Mouse (Mus musculus): ENCODE results near the gene Mafk.

Mafk gene

GRCm38 (mm10) chr5:139818801-139819200, 27.5 kb downstream of the Mafk start:
- DNase-seq (ENCODE audit: low read depth): peak; percentile 56

GRCm38 (mm10) chr5:139819538-139820181, 28.3 kb downstream of the Mafk start, which contains the start of gene Tmem184a:
TSS of gene Tmem184a (minus strand) at chr5:139819917.
- no peak for DNase-seq (ENCODE audit: low read depth)

GRCm38 (mm10) chr5:139821466-139822459, 30.4 kb downstream of the Mafk start:
- DNase-seq (ENCODE audit: low read depth): no peak

GRCm38 (mm10) chr5:139824531-139824930, 33.2 kb downstream of the Mafk start:
- DNase-seq (ENCODE audit: low read depth): no peak

- no peak for DNase-seq (ENCODE audit: low read depth)
Measured at GRCm38 (mm10) chr5:139825947-139826346, 34.6 kb downstream of the Mafk start.

GRCm38 (mm10) chr5:139826357-139827055, 35.2 kb downstream of the Mafk start, which contains the start of the genes Gm26938 and Psmg3:
TSS of gene Gm26938 (minus strand) at chr5:139826407.
TSS of gene Psmg3 (minus strand) at chr5:139826885.
- peak; percentile 91 for DNase-seq (ENCODE audit: low read depth)

- DNase-seq (ENCODE audit: low read depth): peak; percentile 63
Measured at GRCm38 (mm10) chr5:139827593-139827992, 36.3 kb downstream of the Mafk start.

GRCm38 (mm10) chr5:139829384-139829783, 38.1 kb downstream of the Mafk start:
- no peak for DNase-seq (ENCODE audit: low read depth)

- peak; percentile 61 for DNase-seq (ENCODE audit: low read depth)
Measured at GRCm38 (mm10) chr5:139830734-139831133, 39.4 kb downstream of the Mafk start.

GRCm38 (mm10) chr5:139832125-139832524, 40.8 kb downstream of the Mafk start:
- no peak for DNase-seq (ENCODE audit: low read depth)

- DNase-seq (ENCODE audit: low read depth): no peak
Measured at GRCm38 (mm10) chr5:139835706-139836105, 44.4 kb downstream of the Mafk start.

- DNase-seq (ENCODE audit: low read depth): peak; percentile 82
Measured at GRCm38 (mm10) chr5:139838476-139838892, 47.2 kb downstream of the Mafk start.

- no peak for DNase-seq (ENCODE audit: low read depth)
Measured at GRCm38 (mm10) chr5:139839142-139839541, 47.8 kb downstream of the Mafk start.

GRCm38 (mm10) chr5:139849626-139850320, 58.5 kb downstream of the Mafk start:
- no peak for DNase-seq (ENCODE audit: low read depth)
